Mouse (Mus musculus) layer of hippocampus, postnatal 25 days (tissue): Measurements from ENCODE around the gene Slc7a5. TPM values are rescaled to one million over a fixed set of nuclear protein-coding genes. Genes with fewer than 3 reads are reported as not detected.

ENCODE experiments used
- DNase-seq, 2 experiments: peaks; one replicate each; pipeline ENCODE4 v3.0.0; 2022; ENCODE audit warnings: mixed read lengths in 2 of 2, low spot score in 1 of 2; ENCODE audit errors: extremely low spot score in 1 of 2
- total RNA-seq, 2 experiments: library from RNA; stranded (reverse); gene quantifications; 2 replicates each; pipeline ENCODE4 v1.2.3; 2021

Gene Slc7a5
- total RNA-seq, 2 experiments from 2014 or later: 66.6 to 75.5 TPM

GRCm38 (mm10) chr8:121938732-121939131, 31.2 kb upstream of the Slc7a5 start:
- DNase-seq: no peak

GRCm38 (mm10) chr8:121936391-121936790, 28.9 kb upstream of the Slc7a5 start:
- no peak for DNase-seq

- peak; percentile 42 to 68 for DNase-seq
Observed at GRCm38 (mm10) chr8:121935341-121936294, 28.1 kb upstream of the Slc7a5 start.

GRCm38 (mm10) chr8:121934923-121935322, 27.4 kb upstream of the Slc7a5 start:
- DNase-seq: no peak

GRCm38 (mm10) chr8:121934506-121934905, 27.0 kb upstream of the Slc7a5 start:
- DNase-seq: no peak

- DNase-seq: no peak
Observed at GRCm38 (mm10) chr8:121932668-121933520, 25.4 kb upstream of the Slc7a5 start.

GRCm38 (mm10) chr8:121932026-121932667, 24.7 kb upstream of the Slc7a5 start:
- no peak for DNase-seq

GRCm38 (mm10) chr8:121931571-121931970, 24.1 kb upstream of the Slc7a5 start:
- DNase-seq: no peak

GRCm38 (mm10) chr8:121930047-121930446, 22.6 kb upstream of the Slc7a5 start:
- DNase-seq: no peak

GRCm38 (mm10) chr8:121927316-121927715, 19.8 kb upstream of the Slc7a5 start:
- peak in 1 of 2 experiments; percentile 58 for DNase-seq

- no peak for DNase-seq
Observed at GRCm38 (mm10) chr8:121926266-121926665, 18.8 kb upstream of the Slc7a5 start.

GRCm38 (mm10) chr8:121925624-121926023, 18.1 kb upstream of the Slc7a5 start:
- DNase-seq: peak; percentile 60 to 88

- DNase-seq: no peak
Observed at GRCm38 (mm10) chr8:121924681-121925080, 17.2 kb upstream of the Slc7a5 start.

GRCm38 (mm10) chr8:121922101-121922500, 14.6 kb upstream of the Slc7a5 start:
- no peak for DNase-seq

- no peak for DNase-seq
Observed at GRCm38 (mm10) chr8:121921582-121921981, 14.1 kb upstream of the Slc7a5 start.

GRCm38 (mm10) chr8:121919731-121920130, 12.2 kb upstream of the Slc7a5 start:
- DNase-seq: no peak

GRCm38 (mm10) chr8:121919158-121919557, 11.7 kb upstream of the Slc7a5 start:
- DNase-seq: no peak

GRCm38 (mm10) chr8:121913378-121913777, 5.9 kb upstream of the Slc7a5 start:
- no peak for DNase-seq

- DNase-seq: no peak
Observed at GRCm38 (mm10) chr8:121912831-121913230, 5.3 kb upstream of the Slc7a5 start.

GRCm38 (mm10) chr8:121911987-121912386, 4.5 kb upstream of the Slc7a5 start:
- DNase-seq: no peak

GRCm38 (mm10) chr8:121911400-121911799, 3.9 kb upstream of the Slc7a5 start:
- no peak for DNase-seq
